Mouse (Mus musculus): ENCODE results near the gene Gm21970. TPM values are rescaled to one million over a fixed set of nuclear protein-coding genes. Genes with fewer than 3 reads are reported as not detected.

Gm21970 gene
- total RNA-seq, 2 experiments from 2014 or later: not detected

DNA sequence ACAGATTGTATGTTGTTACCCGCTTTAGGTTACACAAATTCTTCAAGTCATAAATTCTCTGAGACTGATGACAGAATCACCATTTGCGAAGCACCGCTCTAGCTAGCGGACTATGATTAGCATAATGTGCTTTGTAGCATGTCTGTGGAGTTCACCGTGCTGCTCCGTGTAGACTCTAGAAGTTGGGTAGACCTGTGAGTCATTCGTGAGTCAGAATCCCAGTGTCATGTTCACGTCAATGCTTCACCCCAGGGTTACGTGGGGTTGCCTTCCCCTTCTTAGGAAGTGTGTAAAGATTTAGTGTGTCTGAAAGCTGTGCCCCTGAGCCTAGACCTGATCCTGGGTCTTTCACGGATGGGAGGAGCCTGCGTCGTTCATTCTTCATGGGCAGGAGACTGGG, 6.5 kb downstream of the Gm21970 start:
- DNase-seq: no peak
- intact Hi-C loops (cut with DNase I): no loop called here

DNA sequence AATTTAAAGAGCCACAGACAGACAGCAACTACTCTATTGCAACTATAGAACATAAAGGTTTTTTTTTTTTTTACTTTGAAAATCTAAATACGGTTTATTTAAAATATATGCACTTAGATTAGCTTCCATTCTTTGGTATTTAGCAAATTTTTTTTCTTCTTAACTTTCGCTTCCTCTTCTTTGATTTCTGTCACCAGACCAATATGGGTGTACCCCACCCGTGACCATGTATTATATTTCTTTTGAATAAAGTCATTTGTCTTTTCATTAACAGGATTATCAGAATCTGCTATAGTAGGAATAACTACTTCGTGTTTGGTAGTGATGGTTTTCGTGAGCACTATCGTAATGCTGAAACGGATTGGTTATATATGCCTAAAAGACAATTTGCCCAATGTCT, 7.4 kb downstream of the Gm21970 start:
- DNase-seq: no peak
- intact Hi-C loops (cut with DNase I): no loop called here

DNA sequence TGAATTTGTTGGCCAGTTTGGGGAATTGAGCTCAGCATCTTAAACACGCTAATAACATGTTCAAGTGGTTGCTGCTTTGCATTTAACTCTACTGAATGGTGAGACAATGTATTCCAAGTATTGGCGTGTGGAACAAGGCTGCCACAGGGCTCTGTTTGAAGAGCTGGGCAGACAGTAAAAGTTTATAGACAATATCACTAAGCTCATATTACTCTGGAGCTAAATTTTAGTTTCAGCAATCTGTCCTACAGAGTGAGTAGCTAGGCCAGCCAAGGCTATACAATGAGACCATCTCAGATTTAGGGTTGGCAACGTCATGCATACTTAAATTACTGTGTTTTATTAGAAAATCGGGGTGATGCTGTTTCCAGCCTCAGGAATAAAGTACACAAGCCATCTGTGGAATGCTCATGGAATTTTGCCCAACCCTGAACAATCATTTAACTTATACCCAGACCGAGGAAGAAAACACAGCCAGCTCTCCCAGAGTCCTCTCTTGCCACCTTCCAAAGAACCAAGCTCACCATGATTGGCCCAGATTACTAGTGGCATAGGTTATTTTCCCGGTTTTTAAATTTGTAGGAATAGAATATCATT, 10.1 kb downstream of the Gm21970 start:
- intact Hi-C loops (cut with DNase I): no loop called here
- DNase-seq: no peak

DNA sequence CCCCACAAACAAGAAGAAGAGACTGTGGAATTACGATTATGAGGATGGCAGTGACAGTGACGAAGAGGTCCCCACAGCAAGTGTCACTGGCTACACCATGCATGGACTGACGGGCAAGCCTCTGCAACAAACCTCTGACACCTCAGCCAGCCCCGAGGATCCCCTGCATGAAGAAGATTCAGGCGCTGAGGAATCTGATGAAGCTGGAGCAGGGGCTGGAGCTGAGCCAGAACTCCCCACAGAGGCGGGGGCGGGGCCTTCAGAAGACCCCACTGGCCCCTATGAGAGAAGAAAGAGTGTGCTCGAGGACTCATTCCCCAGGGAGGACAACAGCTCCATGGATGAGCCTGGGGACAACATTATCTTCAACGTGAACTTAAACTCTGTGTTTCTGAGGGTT, 12.3 kb downstream of the Gm21970 start:
- no peak for DNase-seq
- intact Hi-C loops (cut with DNase I): no loop called here

DNA sequence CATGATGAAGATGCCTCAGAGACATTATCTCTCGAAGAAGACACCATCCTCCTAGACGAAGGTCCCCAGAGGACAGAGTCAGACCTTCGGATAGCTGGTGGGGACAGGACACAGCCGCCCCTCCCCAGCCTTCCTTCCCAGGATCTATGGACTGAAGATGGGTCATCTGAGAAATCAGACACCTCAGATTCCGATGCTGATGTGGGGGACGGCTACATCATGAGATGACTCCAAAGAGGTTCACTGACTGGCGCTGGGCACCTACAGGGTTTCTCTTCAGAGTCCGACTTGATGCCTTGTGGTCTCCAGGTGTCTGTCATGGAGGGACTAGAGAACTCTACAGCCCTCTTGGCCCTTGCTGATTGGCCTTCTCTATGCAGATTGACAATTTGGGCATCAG, 12.7 kb downstream of the Gm21970 start:
- intact Hi-C loops (cut with DNase I): no loop called here
- DNase-seq: no peak

DNA sequence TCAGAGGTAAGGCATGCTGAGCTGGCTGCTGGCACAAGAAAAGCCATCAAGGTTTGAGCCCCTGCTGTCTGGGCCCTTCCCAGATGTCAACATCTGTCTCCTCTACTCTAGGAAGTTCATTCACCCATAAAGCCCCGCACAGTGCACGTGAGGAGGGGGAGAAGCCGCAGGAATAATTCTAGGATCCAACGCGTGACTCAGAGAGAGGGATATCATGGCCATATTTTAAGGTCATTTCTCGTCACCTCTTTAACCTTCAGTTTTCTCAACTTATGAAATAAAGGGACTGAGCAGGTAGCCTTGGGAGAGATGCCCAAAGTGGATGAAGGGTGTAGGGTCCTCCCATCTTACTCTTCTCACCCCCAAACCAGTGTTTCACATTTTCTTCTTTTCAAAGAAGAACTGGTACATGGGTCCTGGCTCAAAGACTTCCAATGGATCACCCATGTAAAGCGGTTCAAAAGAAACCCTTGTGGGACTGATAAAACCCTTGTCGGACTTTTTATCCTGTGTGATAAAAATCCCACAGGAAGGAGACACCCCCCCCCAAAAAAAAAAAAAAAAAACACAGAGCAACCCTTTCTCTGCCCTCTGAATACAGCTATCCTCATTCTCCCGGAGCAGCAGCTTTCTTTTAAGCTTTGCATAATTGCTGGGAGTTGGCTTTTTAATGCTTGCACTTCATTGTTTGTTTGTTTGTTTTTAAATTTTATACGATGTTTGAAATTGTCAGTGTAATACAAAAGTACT, 13.5 kb downstream of the Gm21970 start:
- DNase-seq: no peak
- intact Hi-C loops (cut with DNase I): no loop called here

DNA sequence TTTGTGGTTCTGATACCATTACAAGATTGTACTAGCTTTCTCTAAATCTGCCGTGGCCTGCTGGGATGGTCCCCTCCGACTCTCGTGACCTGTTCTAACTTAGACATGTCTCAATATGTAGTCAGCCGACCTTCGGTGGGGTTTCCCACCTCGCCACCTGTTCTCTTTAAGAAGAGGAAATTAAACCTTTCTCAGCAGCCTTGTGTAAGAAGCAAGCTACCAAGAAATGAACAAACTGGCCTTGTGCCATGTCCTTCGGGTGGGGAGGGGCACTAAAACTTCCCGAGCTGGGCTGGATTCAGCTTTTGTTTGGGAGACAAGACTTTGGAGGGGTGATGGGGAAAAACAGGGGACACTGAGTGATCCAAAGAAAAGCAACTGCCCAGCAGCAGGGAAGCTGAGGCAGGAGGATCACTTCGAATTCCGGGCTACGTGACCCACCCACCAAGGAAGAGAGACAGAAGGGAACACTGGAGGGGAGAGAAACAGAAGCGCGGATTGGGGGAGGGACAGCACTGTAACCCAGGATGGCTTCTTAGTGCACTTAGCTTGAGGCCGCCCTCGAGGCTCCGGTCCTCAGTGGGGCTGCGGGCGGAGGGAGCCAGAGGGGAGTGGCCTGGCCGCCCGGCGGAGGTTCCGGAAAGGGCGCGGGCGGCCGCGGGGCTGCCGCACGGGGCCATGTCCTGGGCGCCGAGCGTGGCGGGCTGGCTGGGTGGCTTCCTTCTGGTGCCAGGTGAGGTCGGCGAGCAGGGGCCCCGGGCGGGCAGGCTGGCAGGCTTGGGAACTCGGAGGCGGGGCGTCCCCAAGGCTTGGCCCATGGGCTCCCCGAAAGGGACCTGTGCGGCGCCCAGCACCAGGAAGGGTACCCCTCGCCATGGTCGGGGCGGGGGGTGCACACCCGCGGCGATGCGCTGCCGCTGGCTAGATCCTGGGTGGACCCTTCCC, 14.4 kb downstream of the Gm21970 start, which contains the start of gene Il10rb:
Gene Il10rb (plus strand): TSS at position 525 of the 945 bp plus-strand sequence.
- DNase-seq: peak; percentile 86 to 88
- intact Hi-C loops (cut with DNase I): loop anchor here (1.0 to 2.0 kb wide), 4 partner anchors 33 to 79 kb away; partner anchors contain the start of genes Ifnar1 and Ifnar2

DNA sequence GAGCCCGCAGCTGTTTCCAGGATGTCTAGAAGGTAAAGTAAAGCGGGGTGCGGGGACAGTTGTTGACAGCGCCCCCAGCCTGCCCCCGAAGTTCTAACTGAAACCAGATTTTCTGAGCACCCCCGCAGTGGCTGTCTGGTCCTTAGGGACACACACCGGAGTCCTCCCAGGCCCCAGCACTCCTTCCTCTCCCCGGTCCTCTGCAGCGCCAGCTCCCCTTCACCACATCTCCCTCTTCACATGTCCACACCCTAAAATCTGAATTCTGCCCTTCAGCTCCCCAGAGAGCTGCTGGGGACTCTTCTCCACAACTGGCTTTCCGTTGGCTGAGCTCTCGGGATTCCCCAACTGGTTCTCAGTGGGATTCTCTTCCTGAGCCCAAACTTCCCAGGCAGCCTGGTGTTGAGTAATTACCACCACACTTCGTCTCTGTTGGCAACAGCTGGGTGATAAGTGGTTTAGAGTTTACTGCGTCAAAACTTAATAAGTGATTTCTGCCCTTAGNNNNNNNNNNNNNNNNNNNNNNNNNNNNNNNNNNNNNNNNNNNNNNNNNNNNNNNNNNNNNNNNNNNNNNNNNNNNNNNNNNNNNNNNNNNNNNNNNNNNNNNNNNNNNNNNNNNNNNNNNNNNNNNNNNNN, 15.2 kb downstream of the Gm21970 start:
- intact Hi-C loops (cut with DNase I): loop anchor here (1.0 to 2.0 kb wide), 4 partner anchors 34 to 78 kb away; partner anchors contain the start of genes Ifnar1 and Ifnar2
- peak; percentile 68 to 76 for DNase-seq

DNA sequence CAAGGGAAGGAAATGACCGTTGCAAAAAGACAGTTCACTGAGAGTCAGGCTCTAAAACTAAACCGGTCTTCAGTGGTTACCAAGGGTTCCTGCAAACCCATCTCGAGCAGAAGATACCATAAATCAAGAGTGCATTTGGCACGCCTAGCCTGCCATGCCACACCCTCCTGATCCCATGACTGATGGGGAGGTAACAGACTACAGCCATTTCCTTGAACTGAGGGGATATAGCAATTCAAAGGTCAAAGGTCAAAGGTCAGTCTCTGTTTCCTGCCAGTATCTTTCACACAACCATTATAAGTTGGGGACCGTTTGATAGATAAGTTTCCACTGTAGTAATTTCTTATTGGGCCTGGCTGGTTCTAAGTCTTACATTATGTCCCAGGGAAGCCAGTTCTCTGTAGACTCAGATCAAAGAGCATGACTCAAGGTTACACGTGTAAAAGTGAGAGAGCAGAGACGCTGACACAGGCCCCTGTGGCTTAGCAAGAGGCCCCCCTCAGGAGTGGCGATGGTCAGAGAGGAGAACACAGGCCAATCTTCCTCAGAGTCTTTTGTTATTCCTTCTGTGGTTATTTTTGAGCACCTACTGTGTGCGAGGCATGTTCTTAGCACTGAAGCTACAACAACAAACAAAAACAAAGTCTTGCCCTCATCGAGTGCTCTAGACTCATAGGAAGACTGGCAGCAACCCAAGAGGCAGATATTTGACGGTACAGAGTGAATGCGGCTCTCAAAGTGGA, 21.8 kb downstream of the Gm21970 start:
- no peak for DNase-seq
- intact Hi-C loops (cut with DNase I): no loop called here

DNA sequence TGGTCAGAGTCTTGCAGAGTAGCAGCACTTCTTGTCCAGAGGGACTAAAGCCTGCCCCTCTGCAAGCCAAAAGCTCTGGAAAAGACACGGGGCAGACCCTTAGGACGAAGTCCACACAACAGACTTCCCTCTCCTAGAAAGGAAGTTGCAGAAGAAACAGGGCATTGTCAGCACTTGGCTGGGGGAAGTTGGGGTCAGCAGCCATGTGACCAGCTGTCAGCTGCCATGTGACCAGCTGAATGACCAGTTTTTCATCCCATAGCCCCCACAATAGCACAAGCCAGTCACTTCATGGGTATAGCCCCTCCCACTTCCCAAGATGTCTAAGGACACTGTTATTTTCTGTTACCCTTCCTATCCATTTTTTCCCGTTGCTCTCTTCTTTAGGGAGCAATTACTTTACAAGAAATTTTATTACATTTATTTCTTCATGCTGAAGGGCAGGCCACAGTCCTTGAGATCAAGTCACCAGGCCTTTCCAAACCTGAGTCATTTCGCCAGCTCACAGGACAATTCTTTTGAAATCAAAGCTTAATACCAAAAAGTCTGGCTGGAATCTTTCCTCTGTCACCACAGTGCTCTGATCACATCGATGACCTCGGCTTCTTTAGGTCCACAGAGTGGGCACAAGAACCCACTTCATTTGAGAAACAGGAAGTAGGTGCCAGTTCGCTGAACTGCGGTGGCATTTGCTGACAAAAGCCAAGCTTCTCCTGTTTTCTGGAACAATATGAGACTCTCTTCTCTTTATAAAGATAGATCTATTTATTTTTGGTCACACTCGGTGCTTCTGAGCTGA, 24.1 kb downstream of the Gm21970 start:
- intact Hi-C loops (cut with DNase I): no loop called here
- DNase-seq: no peak

DNA sequence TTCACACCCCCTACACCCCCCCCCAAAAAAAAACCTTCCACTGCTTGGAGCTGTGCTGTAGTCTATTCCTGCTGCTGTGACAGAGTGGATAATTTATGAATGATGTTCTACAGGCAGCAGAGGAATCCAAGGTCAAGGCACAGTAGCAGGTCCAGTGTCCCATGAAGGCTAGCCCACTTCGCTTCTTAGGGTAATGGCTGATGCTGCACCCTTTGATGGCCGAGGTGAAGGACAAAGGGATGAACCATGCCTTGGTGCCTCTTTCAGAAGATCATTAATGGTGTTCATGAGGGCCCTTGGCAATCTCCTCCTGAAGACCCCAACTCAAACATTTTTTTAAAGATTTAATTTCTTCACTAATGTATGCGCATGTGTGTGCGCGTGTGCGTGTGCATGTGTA, 24.8 kb downstream of the Gm21970 start:
- intact Hi-C loops (cut with DNase I): no loop called here
- DNase-seq: no peak

DNA sequence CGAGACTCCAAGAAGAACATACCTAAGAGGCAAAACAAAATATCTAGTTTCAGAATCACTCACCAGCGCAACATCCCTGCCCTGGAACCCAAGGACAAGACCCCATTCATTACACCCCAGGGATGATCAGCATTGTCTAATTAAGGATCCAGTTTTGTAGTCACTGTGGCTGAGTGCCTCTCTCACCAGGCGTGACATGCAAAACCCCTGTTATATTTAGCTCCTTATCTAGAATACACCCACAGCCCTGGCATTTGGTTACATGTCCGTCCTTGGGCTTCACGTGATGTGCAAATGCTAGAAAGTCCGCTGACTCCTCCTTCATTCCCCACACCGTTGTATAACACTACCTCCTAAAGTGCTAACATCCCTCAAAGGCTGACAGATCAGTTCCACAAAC, 25.4 kb downstream of the Gm21970 start:
- intact Hi-C loops (cut with DNase I): no loop called here
- DNase-seq: peak; percentile 70 to 83

DNA sequence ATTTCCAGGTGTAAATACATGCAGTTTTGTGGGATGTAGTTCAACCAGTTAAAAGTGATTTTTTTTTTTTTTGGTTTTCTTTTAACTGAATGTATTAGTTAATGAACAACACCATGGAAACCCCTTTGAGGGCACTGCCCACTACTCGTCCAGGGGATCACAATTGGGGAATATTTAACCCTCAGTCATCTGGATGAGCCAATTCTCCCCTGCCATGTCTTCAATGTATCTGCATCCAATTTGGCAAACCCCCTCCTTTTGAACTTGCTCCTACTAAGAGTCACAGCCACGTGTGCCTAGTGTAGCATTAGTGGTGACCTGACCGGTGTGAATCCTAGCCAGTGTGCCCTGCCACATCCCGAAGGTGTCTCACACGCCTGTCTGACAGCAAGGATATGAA, 27.0 kb downstream of the Gm21970 start:
- intact Hi-C loops (cut with DNase I): no loop called here
- DNase-seq: no peak

DNA sequence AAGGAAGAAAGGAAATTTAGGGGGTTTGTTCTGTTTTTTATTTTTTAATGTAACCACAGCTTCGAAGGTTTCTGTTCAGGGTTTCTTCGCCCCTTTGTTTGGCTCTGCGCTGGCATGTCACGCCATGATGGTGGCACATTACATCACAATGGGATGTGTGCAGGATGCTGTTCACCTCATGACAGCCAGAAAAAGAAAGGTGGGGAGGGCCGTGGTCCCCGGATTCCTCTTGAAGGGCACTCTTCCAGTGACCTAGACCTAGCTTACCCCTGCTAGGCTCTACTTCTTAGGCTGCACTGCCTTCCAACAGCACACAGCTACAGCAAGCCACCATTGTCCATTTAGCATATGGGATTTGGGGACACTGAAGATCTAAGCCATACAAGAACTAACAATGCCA, 34.3 kb downstream of the Gm21970 start:
- intact Hi-C loops (cut with DNase I): no loop called here
- no peak for DNase-seq

DNA sequence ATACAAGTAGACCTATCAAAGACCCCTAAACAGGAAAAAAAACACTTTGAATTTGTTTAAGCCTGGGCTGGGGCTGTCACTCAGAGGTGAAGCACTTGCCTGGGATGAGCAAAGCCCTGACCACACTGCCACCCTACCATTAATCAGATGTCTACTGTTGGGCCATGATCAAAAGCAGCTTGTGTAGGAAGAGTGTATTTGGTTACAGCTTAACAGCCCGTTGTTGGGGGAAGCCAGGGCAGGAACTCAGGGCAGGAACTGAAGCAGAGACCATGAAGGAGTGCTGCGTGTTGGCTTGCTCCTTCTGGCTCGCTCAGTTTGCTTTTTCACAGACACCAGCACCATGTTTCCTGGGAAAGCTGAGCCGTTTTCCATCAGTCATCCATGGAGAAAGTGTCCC, 35.1 kb downstream of the Gm21970 start:
- DNase-seq: no peak
- intact Hi-C loops (cut with DNase I): no loop called here

DNA sequence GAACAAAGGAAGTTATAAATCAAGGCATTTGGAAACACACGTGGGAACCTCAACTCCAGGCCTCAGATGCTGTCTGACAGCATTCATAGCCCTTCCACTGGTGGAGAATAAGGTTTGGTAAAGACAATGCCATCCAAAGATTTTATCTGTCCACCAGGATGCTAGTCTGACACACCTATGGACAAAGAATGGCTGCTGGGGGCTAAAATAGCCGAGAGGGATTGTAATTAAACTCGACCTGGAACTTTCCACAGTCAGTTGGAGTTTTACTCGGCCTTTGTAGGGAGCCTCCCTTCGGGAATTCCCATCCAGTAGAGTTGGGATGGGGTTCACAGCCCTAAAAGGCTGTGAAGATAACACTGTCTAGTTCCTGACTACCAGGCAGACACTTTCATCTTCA, 35.9 kb downstream of the Gm21970 start:
- intact Hi-C loops (cut with DNase I): no loop called here
- DNase-seq: no peak

DNA sequence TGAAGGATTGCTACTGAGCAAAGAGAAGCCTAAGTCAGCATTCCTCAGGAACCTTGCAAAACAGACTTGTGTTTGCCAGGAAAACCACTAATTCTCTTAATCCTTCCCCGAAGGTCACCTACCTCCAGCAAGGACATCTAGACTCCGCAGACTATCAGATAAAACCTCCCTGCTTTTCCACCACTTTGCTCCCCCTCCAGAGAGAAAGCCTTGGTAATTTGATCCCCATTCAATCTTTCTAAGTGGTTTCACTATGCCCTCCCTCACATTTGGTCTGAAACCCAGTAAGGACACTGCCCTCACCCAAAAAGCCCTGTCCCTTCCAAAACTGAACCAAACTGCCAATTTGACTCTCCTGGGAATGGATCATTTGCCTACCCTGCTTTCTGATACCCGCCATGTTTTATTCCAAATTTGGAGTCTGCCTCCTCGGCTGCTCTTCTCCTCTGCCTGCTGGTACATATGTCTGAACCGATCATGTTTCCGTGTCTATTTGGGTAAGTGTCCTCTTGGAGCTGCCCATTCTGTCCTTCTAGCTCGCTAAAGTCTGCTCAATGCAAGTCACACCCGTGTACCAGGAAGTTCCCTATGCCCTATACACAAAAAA, 36.8 kb downstream of the Gm21970 start:
- DNase-seq: no peak
- intact Hi-C loops (cut with DNase I): no loop called here

DNA sequence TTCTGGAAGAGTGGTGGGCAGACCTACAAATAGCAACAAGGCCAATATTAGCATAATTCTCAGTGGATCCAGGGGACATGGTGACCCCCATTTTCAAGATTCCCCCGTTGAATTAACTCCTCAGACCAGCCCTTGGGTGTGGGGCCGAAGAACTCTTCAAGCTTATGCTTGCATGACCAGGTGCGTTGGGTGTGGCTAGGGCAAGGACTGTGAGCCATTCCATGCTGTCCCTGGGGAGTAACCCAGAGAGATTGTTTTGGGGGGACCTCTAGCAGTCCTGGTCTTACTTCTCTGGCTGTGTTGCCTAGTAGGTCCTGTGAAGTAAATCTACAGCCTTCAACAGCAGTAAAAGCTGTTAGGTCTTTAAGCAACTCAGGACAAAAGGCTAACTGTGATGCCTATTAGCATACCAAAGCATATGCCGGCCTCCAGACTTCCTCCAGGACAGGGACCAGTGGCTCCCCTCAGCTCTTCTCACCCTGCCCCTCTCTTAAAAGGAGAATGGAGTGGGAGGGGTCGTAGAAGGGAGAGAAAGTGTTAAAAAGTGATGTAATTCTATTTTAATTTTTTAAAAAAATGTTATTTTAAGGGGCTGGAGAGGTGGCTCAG, 41.3 kb downstream of the Gm21970 start:
- DNase-seq: no peak
- intact Hi-C loops (cut with DNase I): no loop called here
